Mouse (Mus musculus) ES-E14 (cell line): Measurements from ENCODE around the gene Slc29a2.

Experiments
- MAFK ChIP-seq: IDR thresholded peaks from 2 replicates; pipeline ENCODE4 v1.6.1; 2014; ENCODE audit warnings: mild to moderate bottlenecking, low read depth, low read length, inconsistent platforms; ENCODE audit not compliant: insufficient read depth
- ZNF384 ChIP-seq: IDR thresholded peaks from 2 replicates; pipeline ENCODE4 v1.6.1; 2012; ENCODE audit warnings: low read depth, low read length, inconsistent platforms

DNA sequence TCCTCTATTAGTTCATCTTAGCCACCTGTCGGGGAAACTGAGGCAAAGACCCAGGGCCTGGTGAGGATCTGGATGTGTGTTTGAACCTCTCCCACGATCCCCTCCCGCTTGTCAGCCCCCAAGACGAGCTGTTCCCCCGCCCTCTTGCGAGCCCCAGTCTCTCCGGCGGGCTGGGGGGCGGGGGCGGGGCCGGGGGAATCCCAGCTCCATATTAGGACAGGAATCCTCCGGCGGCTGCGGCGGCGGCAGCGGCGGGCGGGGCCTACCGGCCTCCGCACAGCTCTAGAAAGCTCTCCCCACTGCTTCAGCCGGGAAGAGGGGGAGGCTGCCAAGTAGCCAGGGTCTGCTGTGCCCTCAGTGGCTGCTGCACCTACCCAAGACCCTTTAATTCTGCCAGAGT, 32.9 kb upstream of the Slc29a2 start:
- no peak for TF ChIP-seq ZNF384
- TF ChIP-seq MAFK, result no peak
